Mouse (Mus musculus) midbrain, embryonic 14.5 days (tissue): Measurements from ENCODE around the gene Gm11111. TPM values are rescaled to one million over a fixed set of nuclear protein-coding genes. Genes with fewer than 3 reads are reported as not detected.
"Not testable (repeated sequence)": the region's sequence is repeated elsewhere in the genome, so short reads cannot be mapped to it uniquely, and the experiment has no call there.

Experiments used
- ATAC-seq: fragments of 200-750 bp; cut with Nextera tagmentation; 2 replicates; pipeline ENCODE4 v1.8.0; 2017; ENCODE audit warnings: moderate number of reproducible peaks, moderate library complexity; ENCODE audit not compliant: low FRiP score, low TSS enrichment
- DNase-seq: peaks from one replicate; pipeline ENCODE4 v3.0.0-alpha.2; 2015
- H3K27ac ChIP-seq: fragments of 300-500 bp; sonication (generic); replicated peaks from 2 replicates; pipeline ENCODE4 v1.5.1; 2014; ENCODE audit warnings: mild to moderate bottlenecking, low read depth, low read length, moderate library complexity
- H3K27me3 ChIP-seq: fragments of 300-500 bp; sonication (generic); 2 replicates; pipeline ENCODE4 v1.6.1; 2014; ENCODE audit warnings: low read length, control low read depth, mixed read lengths; ENCODE audit not compliant: control insufficient read depth, insufficient read depth
- H3K36me3 ChIP-seq: fragments of 300-500 bp; sonication (generic); 2 replicates; pipeline ENCODE4 v1.6.1; 2014; ENCODE audit warnings: low read length, control low read depth; ENCODE audit not compliant: control insufficient read depth, insufficient read depth
- H3K4me1 ChIP-seq: fragments of 300-500 bp; sonication (generic); 2 replicates; pipeline ENCODE4 v1.6.1; 2014; ENCODE audit warnings: mild to moderate bottlenecking, antibody characterized with exemption, low read length, control low read depth; ENCODE audit not compliant: control insufficient read depth, insufficient read depth
- H3K4me2 ChIP-seq: fragments of 300-500 bp; sonication (generic); 2 replicates; pipeline ENCODE4 v1.6.1; 2014; ENCODE audit warnings: mild to moderate bottlenecking, low read length, moderate library complexity
- H3K4me3 ChIP-seq: fragments of 300-500 bp; sonication (generic); replicated peaks from 2 replicates; pipeline ENCODE4 v1.5.1; 2014; ENCODE audit warnings: low read depth, low read length
- H3K9ac ChIP-seq: fragments of 300-500 bp; sonication (generic); replicated peaks from 2 replicates; pipeline ENCODE4 v1.6.1; 2014; ENCODE audit warnings: mild to moderate bottlenecking, low read length, moderate library complexity
- H3K9me3 ChIP-seq: fragments of 300-500 bp; sonication (generic); 2 replicates; pipeline ENCODE4 v1.6.1; 2016; ENCODE audit warnings: low read length, control low read depth, mixed read lengths; ENCODE audit not compliant: control insufficient read depth
- WGBS: fragments of 180-500 bp; shearing (Covaris S2); extraction: QIAGEN DNeasy Blood & Tissue Kit; methylation state at CpG from one replicate; pipeline ENCODE4 v1.1.7; 2014; 5-methylcytosine and 5-hydroxymethylcytosine counted together
- polyA plus RNA-seq: library from polyadenylated mRNA; unstranded; fragments of >200 nt; fragmentation: Nextera tagmentation; extraction: Ambion mirVana; gene quantifications from 2 replicates; pipeline ENCODE4 v1.2.1, GENCODE M21; 2014

Gene Gm11111
- polyA plus RNA-seq, 1 experiment from 2014 or later, result not detected

GRCm38 (mm10) chr5:98574711-98575470 lies 22.4 kb downstream of the Gm11111 start:
- Histone ChIP-seq H3K27ac (no peak overlapping the region), H3K4me3 (no peak overlapping the region), H3K27me3 (no peaks in the 10 kb centered on the region), H3K9ac (no peak overlapping the region), H3K4me1 (0 out of 2 replicates have a peak, but pooled peaks cover 3% of the 10 kb centered on the region), H3K36me3 (no peaks in the 10 kb centered on the region), H3K4me2 (no peak overlapping the region), H3K9me3 (no peaks in the 10 kb centered on the region)
- ATAC-seq (no peak), DNase-seq (peak; percentile 45)
- WGBS, result 44% methylated on average over 12 of the region's 12 CpGs

- peak; percentile 14 for DNase-seq
- no peak for ATAC-seq
- H3K9me3 ChIP-seq, result no peaks in the 10 kb centered on the region
- 0 out of 2 replicates have a peak, but pooled peaks cover 3% of the 10 kb centered on the region for H3K4me1 ChIP-seq
- H3K4me3 ChIP-seq, result no peak overlapping the region
- no peak overlapping the region for H3K27ac ChIP-seq
- WGBS, result 47% methylated on average over 4 of the region's 4 CpGs
- no peak overlapping the region for H3K4me2 ChIP-seq
- no peaks in the 10 kb centered on the region for H3K36me3 ChIP-seq
- H3K27me3 ChIP-seq, result no peaks in the 10 kb centered on the region
- no peak overlapping the region for H3K9ac ChIP-seq
Measured at GRCm38 (mm10) chr5:98575471-98575834, 23.0 kb downstream of the Gm11111 start.

GRCm38 (mm10) chr5:98576538-98576937 lies 24.0 kb downstream of the Gm11111 start:
- H3K36me3 ChIP-seq, H3K27me3 ChIP-seq, H3K27ac ChIP-seq, H3K9ac ChIP-seq, H3K4me2 ChIP-seq, ATAC-seq, H3K9me3 ChIP-seq, DNase-seq, H3K4me3 ChIP-seq, H3K4me1 ChIP-seq: not testable (repeated sequence)
- 93% methylated on average over 6 of the region's 6 CpGs for WGBS

- Histone ChIP-seq H3K27me3 (no peaks in the 10 kb centered on the region), H3K4me2 (no peak overlapping the region), H3K36me3 (no peaks in the 10 kb centered on the region), H3K4me1 (0 out of 2 replicates have a peak, but pooled peaks cover 3% of the 10 kb centered on the region), H3K9ac (no peak overlapping the region), H3K4me3 (no peak overlapping the region), H3K9me3 (no peaks in the 10 kb centered on the region), H3K27ac (no peak overlapping the region)
- no peak for ATAC-seq
- WGBS, result 84% methylated on average over 2 of the region's 2 CpGs
- DNase-seq, result no peak
Measured at GRCm38 (mm10) chr5:98578398-98578797, 25.9 kb downstream of the Gm11111 start.

GRCm38 (mm10) chr5:98580811-98581210 lies 28.3 kb downstream of the Gm11111 start:
- H3K4me2 ChIP-seq, result no peak overlapping the region
- no peak for ATAC-seq
- WGBS, result 82% methylated on average over 5 of the region's 5 CpGs
- H3K9ac ChIP-seq, result no peak overlapping the region
- H3K27ac ChIP-seq, result no peak overlapping the region
- H3K27me3 ChIP-seq, result no peaks in the 10 kb centered on the region
- H3K9me3 ChIP-seq, result no peaks in the 10 kb centered on the region
- no peak for DNase-seq
- H3K4me1 ChIP-seq, result 0 out of 2 replicates have a peak, but pooled peaks cover under 1% of the 10 kb centered on the region
- no peaks in the 10 kb centered on the region for H3K36me3 ChIP-seq
- no peak overlapping the region for H3K4me3 ChIP-seq

- Histone ChIP-seq H3K4me3 (no peak overlapping the region), H3K9ac (no peak overlapping the region), H3K27me3 (no peaks in the 10 kb centered on the region), H3K4me1 (no peaks in the 10 kb centered on the region), H3K9me3 (no peaks in the 10 kb centered on the region), H3K36me3 (no peaks in the 10 kb centered on the region), H3K4me2 (no peak overlapping the region), H3K27ac (no peak overlapping the region)
- no peak for ATAC-seq
- 86% methylated on average over 3 of the region's 3 CpGs for WGBS
- DNase-seq, result no peak
Measured at GRCm38 (mm10) chr5:98582051-98582450, 29.6 kb downstream of the Gm11111 start.

- ATAC-seq, result no peak; the same call in 1 of the 2 replicates
- Histone ChIP-seq H3K4me2 (no peak overlapping the region), H3K9ac (no peak overlapping the region), H3K4me1 (no peaks in the 10 kb centered on the region), H3K27me3 (no peaks in the 10 kb centered on the region), H3K4me3 (no peak overlapping the region), H3K9me3 (no peaks in the 10 kb centered on the region), H3K36me3 (no peaks in the 10 kb centered on the region), H3K27ac (no peak overlapping the region)
- DNase-seq, result no peak
Measured at GRCm38 (mm10) chr5:98585915-98586314, 33.4 kb downstream of the Gm11111 start.

Other genes starting within 250 kb of the Gm11111 start
- gene Cfap299, start 223.4 kb upstream of the Gm11111 start, polyA plus RNA-seq, result 0.59 and 1.3 TPM in 2 replicates